Mouse (Mus musculus) MEL (cell line): ENCODE results near the gene Tmx1. TPM values are rescaled to one million over a fixed set of nuclear protein-coding genes. Genes with fewer than 3 reads are reported as not detected.

Source experiments
- DNase-seq: peaks from one replicate; pipeline ENCODE4 v3.0.0; 2011; ENCODE audit warnings: low read depth, low spot score
- H3K27ac ChIP-seq: 2 replicates; pipeline ENCODE4 v1.5.1; 2012; ENCODE audit warnings: low read depth, mild to moderate bottlenecking, control low read depth, low read length, moderate library complexity; ENCODE audit not compliant: control insufficient read depth
- H3K27me3 ChIP-seq, 2 experiments: fragments of 150-350 bp in 1 of 2; sonication (generic) in 1 of 2; 2 replicates each; pipeline ENCODE4 v1.6.1; 2012; ENCODE audit warnings: low read length in 2 of 2, mild to moderate bottlenecking in 2 of 2, improper control_type of control experiment in 1 of 2, moderate library complexity in 1 of 2; ENCODE audit not compliant: insufficient read depth in 2 of 2, control insufficient read depth in 1 of 2
- H3K36me3 ChIP-seq, 2 experiments: 2 replicates each; pipeline ENCODE4 v1.6.1; 2012 to 2014; ENCODE audit warnings: low read length in 2 of 2, improper control_type of control experiment in 1 of 2, inconsistent platforms in 1 of 2, mild to moderate bottlenecking in 1 of 2; ENCODE audit not compliant: insufficient read depth in 2 of 2, control insufficient read depth in 1 of 2
- H3K4me1 ChIP-seq, 2 experiments: fragments of 150-350 bp in 1 of 2; sonication (generic) in 1 of 2; 2 replicates each; pipeline ENCODE4 v1.6.1; 2012; ENCODE audit warnings: low read length in 2 of 2, improper control_type of control experiment in 1 of 2, mild to moderate bottlenecking in 1 of 2; ENCODE audit not compliant: insufficient read depth in 2 of 2, control insufficient read depth in 1 of 2
- H3K4me3 ChIP-seq, 2 experiments: fragments of 150-350 bp in 1 of 2; sonication (generic) in 1 of 2; 2 replicates each; pipeline ENCODE4 v1.5.1; 2012; ENCODE audit warnings: low read depth in 2 of 2, low read length in 2 of 2, mild to moderate bottlenecking in 2 of 2, moderate library complexity in 2 of 2, control low read depth in 1 of 2, improper control_type of control experiment in 1 of 2; ENCODE audit not compliant: control insufficient read depth in 1 of 2, insufficient read depth in 1 of 2
- H3K79me2 ChIP-seq: 2 replicates; pipeline ENCODE4 v1.6.1; 2012; ENCODE audit warnings: mild to moderate bottlenecking, low read length, moderate library complexity; ENCODE audit not compliant: control insufficient read depth, poor library complexity, insufficient read depth
- H3K9ac ChIP-seq: 2 replicates; pipeline ENCODE4 v1.6.1; 2012; ENCODE audit warnings: low read depth, mild to moderate bottlenecking, control low read depth, low read length, moderate library complexity; ENCODE audit not compliant: control insufficient read depth, poor library complexity, severe bottlenecking
- H3K9me3 ChIP-seq: fragments of 150-350 bp; sonication (generic); replicated peaks from 2 replicates; pipeline ENCODE4 v1.6.1; 2012; ENCODE audit warnings: mild to moderate bottlenecking, low read length, improper control_type of control experiment, moderate library complexity; ENCODE audit not compliant: insufficient read depth
- CHD2 ChIP-seq: IDR thresholded peaks from 2 replicates; pipeline ENCODE4 v1.6.1; 2011; ENCODE audit warnings: low read length, improper control_type of control experiment
- CTCF ChIP-seq, 3 experiments: IDR thresholded peaks in 2 of 3; conservative IDR thresholded peaks in 1 of 3; 2 replicates each; pipeline ENCODE4 v1.5.1; 2011 to 2012; ENCODE audit warnings: low read length in 3 of 3, low read depth in 2 of 3, mild to moderate bottlenecking in 2 of 3, improper control_type of control experiment in 1 of 3, inconsistent platforms in 1 of 3, mixed read lengths in 1 of 3, moderate library complexity in 1 of 3; ENCODE audit not compliant: control insufficient read depth in 1 of 3, insufficient read depth in 1 of 3, poor library complexity in 1 of 3, severe bottlenecking in 1 of 3
- HCFC1 ChIP-seq: IDR thresholded peaks from 2 replicates; pipeline ENCODE4 v1.6.1; 2012; ENCODE audit warnings: low read depth, mild to moderate bottlenecking, inconsistent platforms, low read length, improper control_type of control experiment, moderate library complexity
- KAT2A ChIP-seq: conservative IDR thresholded peaks from 2 replicates; pipeline ENCODE4 v1.6.1; 2012; ENCODE audit warnings: low read depth, low read length, improper control_type of control experiment, inconsistent platforms
- MAX ChIP-seq: IDR thresholded peaks from 2 replicates; pipeline ENCODE4 v1.6.1; 2011; ENCODE audit warnings: low read length, improper control_type of control experiment
- MAZ ChIP-seq: IDR thresholded peaks from 2 replicates; pipeline ENCODE4 v1.6.1; 2012; ENCODE audit warnings: low read depth, mild to moderate bottlenecking, inconsistent platforms, low read length, improper control_type of control experiment
- MEF2A ChIP-seq: IDR thresholded peaks from 2 replicates; pipeline ENCODE4 v1.6.1; 2014; ENCODE audit warnings: low read depth, mild to moderate bottlenecking, inconsistent platforms, low read length, improper control_type of control experiment; ENCODE audit not compliant: poor library complexity, insufficient replicate concordance, severe bottlenecking; ENCODE audit errors: extremely low read depth
- MXI1 ChIP-seq: IDR thresholded peaks from 2 replicates; pipeline ENCODE4 v1.6.1; 2011; ENCODE audit warnings: mild to moderate bottlenecking, low read depth, low read length, improper control_type of control experiment
- MYB ChIP-seq: IDR thresholded peaks from 2 replicates; pipeline ENCODE4 v1.6.1; 2011; ENCODE audit warnings: mild to moderate bottlenecking, low read depth, low read length, improper control_type of control experiment
- NELFE ChIP-seq: IDR thresholded peaks from 2 replicates; pipeline ENCODE4 v1.6.1; 2011; ENCODE audit warnings: low read depth, low read length, improper control_type of control experiment
- NRF1 ChIP-seq: IDR thresholded peaks from 2 replicates; pipeline ENCODE4 v1.6.1; 2014; ENCODE audit warnings: low read depth, mild to moderate bottlenecking, inconsistent platforms, low read length, improper control_type of control experiment, moderate library complexity; ENCODE audit not compliant: poor library complexity, insufficient read depth, severe bottlenecking
- POLR2AphosphoS2 ChIP-seq: IDR thresholded peaks from 2 replicates; pipeline ENCODE4 v1.6.1; 2011; ENCODE audit warnings: low read length, improper control_type of control experiment
- POLR2AphosphoS5 ChIP-seq: IDR thresholded peaks from 2 replicates; pipeline ENCODE4 v1.6.1; 2012; ENCODE audit warnings: low read depth, borderline replicate concordance, mild to moderate bottlenecking, inconsistent platforms, low read length, moderate library complexity, mixed read lengths
- SIN3A ChIP-seq: IDR thresholded peaks from 2 replicates; pipeline ENCODE4 v1.6.1; 2012; ENCODE audit warnings: low read length, improper control_type of control experiment, inconsistent platforms
- TAL1 ChIP-seq: IDR thresholded peaks from 2 replicates; pipeline ENCODE4 v1.6.1; 2012; ENCODE audit warnings: mild to moderate bottlenecking, inconsistent platforms, low read length, moderate library complexity, mixed read lengths
- TBP ChIP-seq: IDR thresholded peaks from 2 replicates; pipeline ENCODE4 v1.8.0; 2011; ENCODE audit warnings: low read depth, low read length, improper control_type of control experiment
- USF1 ChIP-seq: IDR thresholded peaks from 2 replicates; pipeline ENCODE4 v1.6.1; 2014; ENCODE audit warnings: low read depth, mild to moderate bottlenecking, inconsistent platforms, low read length, improper control_type of control experiment, moderate library complexity
- ZC3H11A ChIP-seq: IDR thresholded peaks from 2 replicates; pipeline ENCODE4 v1.6.1; 2012; ENCODE audit warnings: low read depth, mild to moderate bottlenecking, inconsistent platforms, low read length, improper control_type of control experiment
- ZKSCAN1 ChIP-seq: IDR thresholded peaks from 2 replicates; pipeline ENCODE4 v1.6.1; 2012; ENCODE audit warnings: low read depth, mild to moderate bottlenecking, inconsistent platforms, low read length, improper control_type of control experiment, moderate library complexity
- ZMIZ1 ChIP-seq: IDR thresholded peaks from 2 replicates; pipeline ENCODE4 v1.6.1; 2012; ENCODE audit warnings: low read depth, mild to moderate bottlenecking, inconsistent platforms, low read length, improper control_type of control experiment, moderate library complexity
- polyA plus RNA-seq, 2 experiments: library from polyadenylated mRNA; stranded (reverse) in 1 of 2; unstranded in 1 of 2; fragments of >175 nt in 1 of 2; fragments of >200 nt in 1 of 2; gene quantifications; 2 replicates each; pipeline versions ENCODE4 v1.2.1 to v1.2.4; 2012; ENCODE audit warnings: low replicate concordance in 2 of 2, low read depth in 1 of 2; ENCODE audit not compliant: insufficient read length in 2 of 2, insufficient read depth in 1 of 2, missing spikeins in 1 of 2
- total RNA-seq: library from RNA; depleted of rRNA; stranded (reverse); fragments of 300-350 nt; gene quantifications from 2 replicates; pipeline ENCODE4 v1.2.3, GENCODE M21; 2012

Tmx1 gene
- total and polyA plus RNA-seq, 3 experiments, result 51.9 to 71.6 TPM; not detected in 1

- no peak; the same call in 1 of the 2 replicates for TF ChIP-seq KAT2A
- no peak for TF ChIP-seq CHD2
- peak; percentile 22; the same call in 1 of the 2 replicates for TF ChIP-seq MXI1
- TF ChIP-seq MEF2A, result no peak
Measured at GRCm38 (mm10) chr12:70452726-70453645, at the start of gene Tmx1 (continued).

DNA sequence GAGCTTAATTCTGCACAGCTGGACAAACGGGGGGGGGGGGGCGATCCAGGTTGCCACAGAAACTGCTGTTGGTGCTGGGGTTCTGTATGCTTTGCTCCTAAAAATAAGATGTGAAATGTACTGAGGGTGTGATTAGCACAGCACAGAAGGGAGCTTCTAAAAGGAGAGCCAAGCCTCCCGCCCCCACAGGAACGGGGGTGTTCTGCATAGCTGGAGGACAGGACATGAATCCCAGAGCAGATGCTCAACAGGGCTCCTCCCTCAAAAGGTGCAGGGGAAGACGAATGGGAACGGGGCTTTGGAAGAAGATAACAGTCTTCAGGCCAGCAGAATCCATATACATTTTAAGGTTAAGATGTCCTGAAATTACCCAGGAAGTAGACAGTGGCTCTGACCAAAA lies 48.6 kb upstream of the Tmx1 start:
- TF ChIP-seq TAL1 (no peak), HCFC1 (no peak), MYB (no peak), ZKSCAN1 (no peak), TBP (no peak), MAZ (no peak), USF1 (no peak), ZMIZ1 (no peak), ZC3H11A (no peak), NRF1 (no peak), POLR2AphosphoS2 (no peak), POLR2AphosphoS5 (no peak), CTCF (IDR thresholded peaks at IDR 0.05 in 2 of 3, conservative IDR thresholded peaks at IDR 0.05 in 1 of 3; ENCODE audit: control insufficient read depth in 1 of 3, insufficient read depth in 1 of 3, low read depth in 2 of 3, low read length in 3 of 3, poor library complexity in 1 of 3, severe bottlenecking in 1 of 3) (no peak), MAX (no peak), SIN3A (no peak), NELFE (no peak)

More for the DNA sequence above, 48.6 kb upstream of the Tmx1 start:
- Histone ChIP-seq H3K4me3 (no peak overlapping the region), H3K4me1 (no peaks in the 10 kb centered on the region), H3K27me3 (peaks cover 2 to 3% of the 10 kb centered on the region in 2 experiments; a peak in 1 of 4 replicates), H3K36me3 (no peaks in the 10 kb centered on the region), H3K9ac (no peak overlapping the region), H3K9me3 (no peaks in the 10 kb centered on the region), H3K27ac (no peak overlapping the region), H3K79me2 (no peaks in the 10 kb centered on the region)
- no peak for DNase-seq
